Mouse (Mus musculus): Measurements from ENCODE around the gene Efs.
"Not testable (repeated sequence)": the region's sequence is repeated elsewhere in the genome, so short reads cannot be mapped to it uniquely, and the experiment has no call there.

Efs gene

GRCm38 (mm10) chr14:54947008-54947407 lies 21.1 kb upstream of the Efs start:
- not testable (repeated sequence) for DNase-seq

DNA sequence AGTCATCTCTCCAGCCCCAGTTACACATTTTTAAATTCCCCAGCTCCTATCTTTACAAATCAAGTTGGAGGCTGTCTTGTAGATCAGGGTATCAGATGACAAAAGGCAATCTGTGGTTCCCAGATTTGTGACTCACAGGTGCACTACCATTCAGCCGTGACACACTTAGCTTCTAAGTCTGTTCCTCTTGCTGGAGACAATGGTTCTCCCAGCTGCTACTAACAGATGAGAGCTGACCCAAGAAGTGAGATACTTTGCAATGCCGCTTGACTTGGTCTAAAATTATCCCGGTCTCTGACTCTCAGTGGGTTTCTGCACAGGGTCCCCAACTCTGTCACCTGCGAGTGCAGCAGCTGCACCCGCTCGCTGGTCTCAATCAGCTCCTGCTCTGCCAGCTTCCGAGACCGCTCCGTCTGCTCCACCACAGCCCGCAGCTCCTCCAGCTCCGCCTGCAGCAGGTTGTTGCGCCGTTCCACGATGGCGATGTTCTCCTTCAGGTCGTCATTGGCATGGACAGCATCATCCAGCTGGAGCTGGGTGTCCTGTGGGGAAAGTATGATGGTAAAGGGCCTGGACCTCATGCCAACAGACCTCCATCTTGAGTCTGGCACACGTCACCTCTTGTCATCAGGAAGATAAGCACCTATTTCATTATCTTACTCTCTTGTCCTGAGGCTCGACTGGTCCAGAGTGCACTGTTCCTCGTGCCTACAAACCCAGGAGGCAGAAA lies 20.2 kb upstream of the Efs start:
- DNase-seq: no peak

GRCm38 (mm10) chr14:54944939-54945338 lies 19.0 kb upstream of the Efs start:
- DNase-seq: no peak

- DNase-seq: no peak
These were observed 18.0 kb upstream of the Efs start for GRCm38 (mm10) chr14:54943971-54944370.

DNA sequence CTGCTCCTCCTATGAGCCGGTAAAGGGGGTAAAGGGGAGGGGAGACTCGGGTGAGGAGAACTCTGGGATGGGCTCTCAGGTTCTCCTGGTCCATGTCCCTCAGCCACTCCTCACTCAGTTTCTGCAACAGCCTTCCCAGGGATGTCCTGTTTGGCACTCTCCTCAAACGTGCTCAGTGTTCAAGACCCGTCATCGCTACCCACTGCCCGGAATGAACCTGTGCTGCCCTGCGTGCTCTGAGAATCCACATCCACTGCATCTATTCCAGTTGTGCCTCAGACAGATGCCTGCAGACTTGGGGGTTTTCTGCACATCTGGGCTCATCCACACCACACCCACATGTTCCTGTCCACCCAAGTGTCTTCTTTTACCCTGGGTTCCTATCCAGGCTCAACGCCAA lies 16.6 kb upstream of the Efs start:
- DNase-seq: no peak

DNA sequence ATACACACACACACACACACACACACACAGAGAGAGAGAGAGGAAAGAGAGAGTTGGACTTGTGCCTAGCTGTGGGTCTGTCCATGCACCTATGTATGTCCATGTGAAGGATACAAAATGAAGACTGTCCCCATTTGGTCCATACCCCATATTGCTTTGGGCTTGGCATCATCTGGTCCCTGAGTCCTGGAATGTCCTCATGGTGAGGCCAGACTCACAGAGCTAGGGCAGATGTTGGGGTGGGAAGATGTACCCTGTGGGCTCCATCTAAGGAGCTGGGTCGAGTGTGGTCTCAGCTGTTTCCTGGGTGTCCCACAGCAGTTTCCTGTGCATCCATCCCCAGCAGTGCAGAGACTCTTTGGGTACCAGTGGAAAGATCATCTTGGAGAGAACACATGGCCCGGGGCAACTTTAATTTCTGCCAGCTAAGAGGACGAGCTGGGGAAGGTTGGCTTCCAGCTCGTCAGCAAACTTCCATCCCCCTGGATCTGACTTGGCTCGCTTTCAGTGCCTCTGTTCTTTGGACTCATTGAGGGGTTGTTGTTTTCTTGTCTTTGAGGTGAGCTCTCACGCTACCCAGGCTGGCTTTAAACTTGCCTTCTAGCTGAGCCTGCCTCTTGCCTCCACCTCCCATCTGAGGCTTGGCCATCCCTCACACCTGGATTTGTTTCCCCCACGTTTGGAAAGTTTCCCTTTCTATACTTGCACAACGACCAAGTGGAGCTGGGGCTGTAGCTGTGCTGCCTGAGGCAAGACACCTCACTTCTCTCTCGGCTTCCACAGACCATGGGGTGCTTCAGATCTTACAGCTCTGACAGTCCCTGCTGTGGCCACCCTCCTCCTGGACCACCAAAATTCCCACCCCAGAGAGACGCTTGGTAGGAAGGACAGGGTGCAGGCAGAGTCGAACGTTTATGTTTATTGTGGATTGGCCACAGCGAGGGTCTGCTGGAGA lies 15.4 kb upstream of the Efs start:
- peak; percentile 55 to 62 for DNase-seq

GRCm38 (mm10) chr14:54940176-54940530 lies 14.2 kb upstream of the Efs start:
- peak; percentile 26 to 38 for DNase-seq

- DNase-seq: peak; percentile 87 to 89
These were observed 13.7 kb upstream of the Efs start for GRCm38 (mm10) chr14:54939434-54940175.

DNA sequence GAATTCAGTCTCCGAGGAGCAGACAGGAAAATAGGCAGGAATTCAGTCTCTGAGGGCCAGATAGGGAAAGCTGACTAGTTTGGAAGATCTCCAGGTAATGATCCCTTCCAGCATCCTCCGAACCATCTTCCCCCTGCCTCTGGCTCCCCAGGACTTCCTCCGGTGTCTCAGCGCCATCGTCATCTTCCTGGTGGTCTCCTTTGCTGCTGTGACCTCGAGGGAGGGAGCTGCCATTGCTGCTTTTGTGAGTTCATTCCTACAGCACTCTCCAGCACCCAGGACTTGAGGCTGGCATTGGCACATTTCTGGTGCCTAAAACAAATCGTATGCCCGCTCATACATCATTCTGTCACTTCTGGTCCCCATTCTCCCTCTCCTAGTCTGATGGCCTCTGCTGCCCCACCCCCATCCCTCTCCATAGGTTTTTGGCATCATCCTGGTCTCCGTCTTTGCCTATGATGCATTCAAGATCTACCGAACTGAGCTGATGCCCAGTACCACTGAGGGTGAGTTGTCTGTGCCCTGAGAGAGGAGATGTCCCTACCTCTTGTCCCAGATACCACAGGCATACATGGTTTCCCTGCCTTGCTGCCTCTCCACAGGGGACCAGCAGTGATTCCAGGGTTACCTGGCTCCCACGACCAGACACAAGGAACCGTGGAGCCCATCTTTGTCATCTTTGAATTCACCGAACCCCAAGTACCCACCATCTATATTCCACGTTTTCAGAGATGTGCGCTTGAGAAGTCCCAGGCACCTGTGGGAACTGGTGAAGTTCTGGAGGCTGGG lies 12.7 kb upstream of the Efs start:
- no peak for DNase-seq

GRCm38 (mm10) chr14:54937361-54938182 lies 11.6 kb upstream of the Efs start:
- DNase-seq: no peak

GRCm38 (mm10) chr14:54936831-54937160 lies 10.9 kb upstream of the Efs start:
- DNase-seq: no peak

- DNase-seq: no peak
These were observed 10.2 kb upstream of the Efs start, which contains the start of gene Cmtm5 for GRCm38 (mm10) chr14:54935904-54936830. Gene Cmtm5, plus strand, starts transcription at chr14:54936261.

GRCm38 (mm10) chr14:54932645-54933150 lies 6.8 kb upstream of the Efs start, which contains the start of gene Il25:
Gene Il25, plus strand, starts transcription at chr14:54932695.
- no peak for DNase-seq

- no peak for DNase-seq
These were observed 4.5 kb upstream of the Efs start for GRCm38 (mm10) chr14:54930431-54930830.

- no peak for DNase-seq
These were observed 3.9 kb upstream of the Efs start for GRCm38 (mm10) chr14:54929801-54930200.

DNA sequence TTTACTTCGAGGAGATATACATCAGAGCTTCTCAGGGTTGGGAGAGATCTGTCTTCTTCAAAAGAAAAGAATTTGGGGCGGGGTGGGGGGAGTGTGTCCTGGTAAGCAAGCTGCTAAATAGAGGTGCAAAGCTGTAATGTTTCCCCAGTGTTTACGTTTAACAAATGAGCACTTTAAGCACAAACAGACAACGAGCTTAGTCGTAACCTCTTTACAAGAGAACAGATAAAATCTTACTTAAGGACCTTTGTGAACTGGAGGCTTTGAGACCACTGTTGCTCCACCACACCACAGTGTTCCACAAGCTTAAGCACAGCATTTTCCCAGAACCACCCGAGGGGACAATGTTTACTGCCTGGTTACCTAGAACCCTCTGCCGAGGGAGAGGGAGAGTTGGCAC lies 1.4 kb upstream of the Efs start:
- DNase-seq: no peak

- DNase-seq: no peak
These were observed 654 bp upstream of the Efs start for GRCm38 (mm10) chr14:54926401-54927158.

DNA sequence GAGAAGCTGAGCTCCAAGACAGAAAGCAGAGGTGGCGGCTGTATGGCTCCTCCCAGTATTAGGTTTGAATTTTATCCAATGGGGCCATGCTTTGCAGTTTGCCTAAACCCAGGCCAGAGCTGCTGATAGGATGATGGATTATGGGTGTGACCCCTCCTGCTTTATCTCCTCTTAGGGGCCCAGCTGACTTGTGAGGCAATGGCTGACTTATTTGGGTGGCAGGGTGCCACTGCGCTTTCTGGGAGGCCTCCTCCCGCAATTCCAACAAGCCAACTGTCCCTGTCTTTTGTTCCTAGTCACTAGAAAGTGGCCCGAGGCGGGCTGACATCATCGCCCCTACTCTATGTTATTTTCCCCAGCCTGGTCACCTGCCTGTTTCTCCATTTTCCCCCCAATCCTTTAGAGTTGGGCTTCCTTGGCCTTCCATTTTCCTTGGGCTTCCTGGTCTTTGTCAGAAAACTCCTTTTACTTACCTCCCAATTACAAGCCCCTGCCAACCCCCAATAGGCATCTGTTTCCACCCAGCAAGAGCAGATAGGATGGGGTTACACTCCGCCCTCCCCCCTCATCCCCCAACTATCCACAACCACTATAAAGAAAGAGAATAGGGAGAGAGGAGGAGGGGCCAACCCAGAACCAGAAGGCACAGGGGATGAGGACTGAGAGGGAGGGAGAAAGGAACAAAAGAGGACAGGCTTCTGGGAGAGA lies 1.1 kb downstream of the Efs start:
- DNase-seq: no peak

Data from kidney, adult 8-10 months (tissue).